Mouse (Mus musculus) stomach, postnatal 0 days (tissue): ENCODE data around the gene Dnah8. TPM values are rescaled to one million over a fixed set of nuclear protein-coding genes. Genes with fewer than 3 reads are reported as not detected.

Experiments
- ATAC-seq: fragments of 200-750 bp; cut with Nextera tagmentation; 2 replicates; pipeline ENCODE4 v1.8.0; 2017; ENCODE audit not compliant: low FRiP score, low TSS enrichment
- DNase-seq: peaks from one replicate; pipeline ENCODE4 v3.0.0-alpha.2; 2016; ENCODE audit warnings: low spot score
- H3K27ac ChIP-seq: fragments of 300-500 bp; sonication (generic); replicated peaks from 2 replicates; pipeline ENCODE4 v1.5.1; 2014; ENCODE audit warnings: mild to moderate bottlenecking, control low read depth
- H3K27me3 ChIP-seq: fragments of 300-500 bp; sonication (generic); 2 replicates; pipeline ENCODE4 v1.6.1; 2014; ENCODE audit warnings: low read length; ENCODE audit not compliant: control insufficient read depth, insufficient read depth
- H3K36me3 ChIP-seq: fragments of 300-500 bp; sonication (generic); 2 replicates; pipeline ENCODE4 v1.6.1; 2014; ENCODE audit warnings: low read length, mixed read lengths; ENCODE audit not compliant: control insufficient read depth, insufficient read depth
- H3K4me1 ChIP-seq: fragments of 300-500 bp; sonication (generic); replicated peaks from 2 replicates; pipeline ENCODE4 v1.6.1; 2014; ENCODE audit warnings: antibody characterized with exemption; ENCODE audit not compliant: control insufficient read depth, insufficient read depth
- H3K4me2 ChIP-seq: fragments of 300-500 bp; sonication (generic); replicated peaks from 2 replicates; pipeline ENCODE4 v1.6.1; 2014; ENCODE audit warnings: low read depth, mild to moderate bottlenecking, control low read depth, moderate library complexity
- H3K4me3 ChIP-seq: fragments of 300-500 bp; sonication (generic); 2 replicates; pipeline ENCODE4 v1.5.1; 2014; ENCODE audit warnings: low read depth, low read length, control low read depth
- H3K9ac ChIP-seq: fragments of 300-500 bp; sonication (generic); 2 replicates; pipeline ENCODE4 v1.6.1; 2014; ENCODE audit warnings: mild to moderate bottlenecking, low read length, control low read depth, mixed read lengths
- H3K9me3 ChIP-seq: fragments of 300-500 bp; sonication (generic); 2 replicates; pipeline ENCODE4 v1.6.1; 2016; ENCODE audit warnings: low read length; ENCODE audit not compliant: control insufficient read depth
- CTCF ChIP-seq: IDR thresholded peaks from 2 replicates; pipeline ENCODE4 v1.5.1; 2016; ENCODE audit warnings: antibody characterized with exemption, low read depth, mild to moderate bottlenecking, moderate library complexity
- EP300 ChIP-seq: optimal IDR thresholded peaks from 2 replicates; pipeline ENCODE3; 2016; ENCODE audit warnings: antibody characterized with exemption
- WGBS: fragments of 180-500 bp; shearing (Covaris S2); extraction: QIAGEN DNeasy Blood & Tissue Kit; methylation state at CpG from one replicate; pipeline ENCODE4 v1.1.7; 2014; 5-methylcytosine and 5-hydroxymethylcytosine counted together
- polyA plus RNA-seq: library from polyadenylated mRNA; unstranded; fragments of >200 nt; fragmentation: Nextera tagmentation; extraction: Ambion mirVana; gene quantifications from 2 replicates; pipeline ENCODE4 v1.2.1, GENCODE M21; 2015

Dnah8 gene
- polyA plus RNA-seq, 1 experiment from 2014 or later = 0.92 TPM

- ATAC-seq (no peak), DNase-seq (no peak)
- H3K9me3 ChIP-seq = no peaks in the 10 kb centered on the region
- TF ChIP-seq CTCF (no peak), EP300 (no peak)
- H3K36me3 ChIP-seq = peaks cover 18% of the 10 kb centered on the region
- no peak overlapping the region for H3K4me3 ChIP-seq
- H3K27me3 ChIP-seq = no peaks in the 10 kb centered on the region
- WGBS = 56% methylated on average over 6 of the region's 6 CpGs
- H3K4me2 ChIP-seq = no peak overlapping the region
- H3K4me1 ChIP-seq = no peaks in the 10 kb centered on the region
- no peak overlapping the region for H3K27ac ChIP-seq
- no peak overlapping the region for H3K9ac ChIP-seq
Measured at GRCm38 (mm10) chr17:30594846-30595245, 29.3 kb upstream of the Dnah8 start.

DNA sequence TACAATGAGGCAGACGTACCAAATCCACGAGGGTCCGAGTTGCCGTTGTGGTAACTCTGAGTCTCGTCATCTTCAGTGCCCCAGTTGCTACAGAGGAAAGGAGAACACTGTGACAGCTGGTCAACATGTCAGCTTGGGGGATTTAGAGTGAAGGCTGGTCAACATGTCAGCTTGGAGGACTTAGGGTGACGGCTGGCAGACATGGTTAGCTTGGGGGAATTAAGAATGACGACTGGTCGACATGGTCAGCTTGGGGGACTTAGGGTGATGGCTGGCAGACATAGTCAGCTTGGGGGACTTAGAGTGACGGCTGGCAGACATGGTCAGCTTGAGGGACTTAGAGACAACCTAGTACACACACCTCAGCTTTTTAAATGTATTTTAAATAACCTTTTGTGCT is 26.4 kb upstream of the Dnah8 start:
- no peak for ATAC-seq
- Histone ChIP-seq H3K9ac (no peak overlapping the region), H3K27ac (no peak overlapping the region), H3K4me1 (no peaks in the 10 kb centered on the region), H3K4me3 (no peak overlapping the region), H3K9me3 (no peaks in the 10 kb centered on the region), H3K36me3 (peaks cover 21% of the 10 kb centered on the region), H3K4me2 (no peak overlapping the region), H3K27me3 (no peaks in the 10 kb centered on the region)
- 95% methylated on average over 9 of the region's 9 CpGs for WGBS
- no peak for TF ChIP-seq CTCF
- TF ChIP-seq EP300 = no peak
- no peak for DNase-seq

DNA sequence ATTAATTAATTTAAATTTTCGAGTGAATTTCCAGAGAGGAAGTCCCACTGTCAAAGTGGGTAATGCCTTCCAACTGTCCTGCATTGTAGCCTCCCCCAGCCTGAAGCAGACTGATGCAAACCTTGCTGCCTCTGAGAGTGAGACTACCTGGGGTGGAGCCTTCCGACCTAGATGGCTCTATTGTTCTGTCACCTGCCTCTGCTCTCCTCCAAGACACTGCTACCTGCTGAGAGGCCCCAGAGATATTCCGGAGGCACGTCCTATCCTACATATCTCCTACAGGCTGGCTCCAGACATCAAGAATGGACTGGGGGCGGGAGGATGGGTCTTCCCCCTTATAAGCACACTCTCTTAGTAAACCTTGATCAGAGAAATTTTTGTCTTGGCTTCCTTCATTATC is 25.9 kb upstream of the Dnah8 start:
- Histone ChIP-seq H3K27ac (no peak overlapping the region), H3K4me1 (no peaks in the 10 kb centered on the region), H3K9ac (no peak overlapping the region), H3K9me3 (no peaks in the 10 kb centered on the region), H3K27me3 (no peaks in the 10 kb centered on the region), H3K4me2 (no peak overlapping the region), H3K36me3 (peaks cover 20% of the 10 kb centered on the region), H3K4me3 (no peak overlapping the region)
- WGBS = 89% methylated on average over 5 of the region's 5 CpGs
- ATAC-seq = no peak
- DNase-seq = no peak
- no peak for TF ChIP-seq CTCF
- no peak for TF ChIP-seq EP300

GRCm38 (mm10) chr17:30602175-30602574 is 22.0 kb upstream of the Dnah8 start:
- Histone ChIP-seq H3K4me2 (no peak overlapping the region), H3K4me1 (no peaks in the 10 kb centered on the region), H3K27ac (no peak overlapping the region), H3K9ac (no peak overlapping the region), H3K27me3 (no peaks in the 10 kb centered on the region), H3K9me3 (no peaks in the 10 kb centered on the region), H3K36me3 (peaks cover 14% of the 10 kb centered on the region), H3K4me3 (no peak overlapping the region)
- no peak for TF ChIP-seq EP300
- TF ChIP-seq CTCF = no peak
- DNase-seq (no peak), ATAC-seq (no peak)
- 92% methylated on average over 14 of the region's 14 CpGs for WGBS

- WGBS = 95% methylated on average over 6 of the region's 6 CpGs
- ATAC-seq = no peak
- TF ChIP-seq CTCF = no peak
- TF ChIP-seq EP300 = no peak
- H3K4me3 ChIP-seq = no peak overlapping the region
- no peaks in the 10 kb centered on the region; the same call in 1 of the 2 replicates for H3K4me1 ChIP-seq
- no peak overlapping the region for H3K9ac ChIP-seq
- H3K27ac ChIP-seq = no peak overlapping the region
- H3K4me2 ChIP-seq = no peak overlapping the region
- no peaks in the 10 kb centered on the region for H3K9me3 ChIP-seq
- no peak for DNase-seq
- peaks cover 8% of the 10 kb centered on the region; the same call in 1 of the 2 replicates for H3K36me3 ChIP-seq
- H3K27me3 ChIP-seq = no peaks in the 10 kb centered on the region
Measured at GRCm38 (mm10) chr17:30604296-30604695, 19.9 kb upstream of the Dnah8 start.

DNA sequence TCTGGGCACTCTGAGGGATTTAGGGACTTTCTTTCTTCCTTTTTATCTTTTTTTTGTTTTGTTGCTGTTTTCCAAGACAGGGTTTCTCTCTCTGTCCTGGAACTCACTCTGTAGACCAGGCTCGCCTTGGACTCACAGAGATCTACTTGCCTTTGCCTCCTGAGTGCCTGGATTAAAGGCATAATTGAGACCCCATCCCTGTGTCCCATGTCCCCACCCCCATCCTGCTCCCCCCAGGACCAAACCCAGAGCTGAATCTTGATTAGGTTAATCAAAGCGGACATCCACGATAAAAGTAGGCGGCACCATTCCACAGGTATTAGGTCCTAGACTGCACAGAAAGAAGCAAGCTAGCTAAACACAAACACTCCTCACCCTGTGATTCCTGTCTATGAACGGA is 19.2 kb upstream of the Dnah8 start:
- Histone ChIP-seq H3K9me3 (no peaks in the 10 kb centered on the region), H3K27ac (no peak overlapping the region), H3K4me2 (no peak overlapping the region), H3K36me3 (peaks cover 8% of the 10 kb centered on the region; the same call in 1 of the 2 replicates), H3K4me1 (no peaks in the 10 kb centered on the region; the same call in 1 of the 2 replicates), H3K27me3 (no peaks in the 10 kb centered on the region), H3K4me3 (no peak overlapping the region), H3K9ac (no peak overlapping the region)
- ATAC-seq = no peak
- 90% methylated on average over 5 of the region's 5 CpGs for WGBS
- no peak for TF ChIP-seq CTCF
- TF ChIP-seq EP300 = no peak
- no peak for DNase-seq
